Mouse (Mus musculus): ENCODE measurements around the gene Stx8. TPM values are rescaled to one million over a fixed set of nuclear protein-coding genes. Genes with fewer than 3 reads are reported as not detected.

Stx8 gene
- polyA plus RNA-seq, 1 experiment from 2014 or later: 33.8 TPM

- Histone ChIP-seq H3K36me3 (no peaks in the 10 kb centered on the region), H3K4me1 (peaks cover under 1% of the 10 kb centered on the region; the same call in 1 of the 2 replicates), H3K9ac (no peak overlapping the region), H3K4me3 (no peak overlapping the region), H3K27me3 (replicated peaks) (no peaks in the 10 kb centered on the region), H3K27ac (no peak overlapping the region), H3K4me2 (no peak overlapping the region), H3K9me3 (replicated peaks) (no peaks in the 10 kb centered on the region)
- 66% methylated on average over 7 of the region's 7 CpGs for WGBS (ENCODE audit: insufficient replicate concordance)
- ATAC-seq: no peak
Observed at GRCm38 (mm10) chr11:68171973-68172647, 206.1 kb downstream of the Stx8 start.

GRCm38 (mm10) chr11:68172648-68173045 is 206.7 kb downstream of the Stx8 start:
- H3K9ac ChIP-seq: no peak overlapping the region
- WGBS (ENCODE audit: insufficient replicate concordance): 75% methylated on average over 4 of the region's 4 CpGs
- ATAC-seq: no peak
- H3K4me1 ChIP-seq: peaks cover 5% of the 10 kb centered on the region; the same call in 1 of the 2 replicates
- H3K27me3 ChIP-seq (replicated peaks): no peaks in the 10 kb centered on the region
- no peaks in the 10 kb centered on the region for H3K36me3 ChIP-seq
- H3K27ac ChIP-seq: no peak overlapping the region
- H3K4me3 ChIP-seq: no peak overlapping the region
- H3K9me3 ChIP-seq (replicated peaks): no peaks in the 10 kb centered on the region
- no peak overlapping the region for H3K4me2 ChIP-seq

- Histone ChIP-seq H3K36me3 (no peaks in the 10 kb centered on the region), H3K27ac (no peak overlapping the region), H3K27me3 (replicated peaks) (no peaks in the 10 kb centered on the region), H3K4me3 (no peak overlapping the region), H3K4me2 (no peak overlapping the region), H3K9me3 (replicated peaks) (no peaks in the 10 kb centered on the region), H3K4me1 (peaks cover 5% of the 10 kb centered on the region; the same call in 1 of the 2 replicates), H3K9ac (no peak overlapping the region)
- 45% methylated on average over 4 of the region's 4 CpGs for WGBS (ENCODE audit: insufficient replicate concordance)
- no peak for ATAC-seq
Observed at GRCm38 (mm10) chr11:68176550-68176949, 210.6 kb downstream of the Stx8 start.

- Histone ChIP-seq H3K27ac (no peak overlapping the region), H3K4me1 (peaks cover 5% of the 10 kb centered on the region; the same call in 1 of the 2 replicates), H3K27me3 (replicated peaks) (no peaks in the 10 kb centered on the region), H3K9ac (no peak overlapping the region), H3K4me2 (no peak overlapping the region), H3K9me3 (replicated peaks) (no peaks in the 10 kb centered on the region), H3K4me3 (no peak overlapping the region), H3K36me3 (no peaks in the 10 kb centered on the region)
- no peak for ATAC-seq
- 54% methylated on average over 7 of the region's 7 CpGs for WGBS (ENCODE audit: insufficient replicate concordance)
Observed at GRCm38 (mm10) chr11:68177415-68177814, 211.4 kb downstream of the Stx8 start.

GRCm38 (mm10) chr11:68185647-68186046 is 219.7 kb downstream of the Stx8 start:
- WGBS (ENCODE audit: insufficient replicate concordance): 72% methylated on average over 3 of the region's 3 CpGs
- Histone ChIP-seq H3K4me1 (0 out of 2 replicates have a peak, but pooled peaks cover 3% of the 10 kb centered on the region), H3K9ac (no peak overlapping the region), H3K36me3 (no peaks in the 10 kb centered on the region), H3K4me3 (no peak overlapping the region), H3K9me3 (replicated peaks) (no peaks in the 10 kb centered on the region), H3K27ac (no peak overlapping the region), H3K4me2 (no peak overlapping the region), H3K27me3 (replicated peaks) (no peaks in the 10 kb centered on the region)
- no peak for ATAC-seq

GRCm38 (mm10) chr11:68187242-68187641 is 221.2 kb downstream of the Stx8 start:
- Histone ChIP-seq H3K4me1 (0 out of 2 replicates have a peak, but pooled peaks cover 3% of the 10 kb centered on the region), H3K9me3 (replicated peaks) (no peaks in the 10 kb centered on the region), H3K9ac (no peak overlapping the region), H3K4me3 (no peak overlapping the region), H3K4me2 (no peak overlapping the region), H3K27me3 (replicated peaks) (no peaks in the 10 kb centered on the region), H3K27ac (no peak overlapping the region), H3K36me3 (no peaks in the 10 kb centered on the region)
- ATAC-seq: no peak
- 72% methylated on average over 8 of the region's 8 CpGs for WGBS (ENCODE audit: insufficient replicate concordance)

- H3K27me3 ChIP-seq (replicated peaks): no peaks in the 10 kb centered on the region
- ATAC-seq: no peak
- H3K27ac ChIP-seq: no peak overlapping the region
- WGBS (ENCODE audit: insufficient replicate concordance): 41% methylated on average over 12 of the region's 12 CpGs
- H3K9ac ChIP-seq: no peak overlapping the region
- no peaks in the 10 kb centered on the region for H3K36me3 ChIP-seq
- H3K4me3 ChIP-seq: no peak overlapping the region
- no peaks in the 10 kb centered on the region for H3K9me3 ChIP-seq (replicated peaks)
- H3K4me2 ChIP-seq: no peak overlapping the region
- H3K4me1 ChIP-seq: 0 out of 2 replicates have a peak, but pooled peaks cover 3% of the 10 kb centered on the region
Observed at GRCm38 (mm10) chr11:68188695-68189201, 222.8 kb downstream of the Stx8 start.

GRCm38 (mm10) chr11:68190849-68191248 is 224.9 kb downstream of the Stx8 start:
- ATAC-seq: no peak
- Histone ChIP-seq H3K9ac (no peak overlapping the region), H3K27me3 (replicated peaks) (no peaks in the 10 kb centered on the region), H3K27ac (no peak overlapping the region), H3K4me1 (0 out of 2 replicates have a peak, but pooled peaks cover 9% of the 10 kb centered on the region), H3K36me3 (no peaks in the 10 kb centered on the region), H3K4me3 (no peak overlapping the region), H3K4me2 (no peak overlapping the region), H3K9me3 (replicated peaks) (no peaks in the 10 kb centered on the region)
- WGBS (ENCODE audit: insufficient replicate concordance): 63% methylated on average over 5 of the region's 5 CpGs

- no peak for ATAC-seq
- Histone ChIP-seq H3K9me3 (replicated peaks) (no peaks in the 10 kb centered on the region), H3K27ac (no peak overlapping the region), H3K36me3 (no peaks in the 10 kb centered on the region), H3K4me1 (0 out of 2 replicates have a peak, but pooled peaks cover 9% of the 10 kb centered on the region), H3K4me2 (no peak overlapping the region), H3K27me3 (replicated peaks) (no peaks in the 10 kb centered on the region), H3K9ac (no peak overlapping the region), H3K4me3 (no peak overlapping the region)
- 66% methylated on average over 6 of the region's 6 CpGs for WGBS (ENCODE audit: insufficient replicate concordance)
Observed at GRCm38 (mm10) chr11:68195168-68195567, 229.2 kb downstream of the Stx8 start.

- no peaks in the 10 kb centered on the region for H3K36me3 ChIP-seq
- H3K4me1 ChIP-seq: 0 out of 2 replicates have a peak, but pooled peaks cover 9% of the 10 kb centered on the region
- no peak overlapping the region for H3K9ac ChIP-seq
- no peak overlapping the region for H3K4me2 ChIP-seq
- no peak overlapping the region for H3K4me3 ChIP-seq
- H3K27me3 ChIP-seq (replicated peaks): no peaks in the 10 kb centered on the region
- no peak for ATAC-seq
- no peak overlapping the region for H3K27ac ChIP-seq
- WGBS (ENCODE audit: insufficient replicate concordance): 70% methylated on average over 10 of the region's 10 CpGs
- H3K9me3 ChIP-seq (replicated peaks): no peaks in the 10 kb centered on the region
Observed at GRCm38 (mm10) chr11:68195693-68196176, 229.7 kb downstream of the Stx8 start.

GRCm38 (mm10) chr11:68196566-68196965 is 230.6 kb downstream of the Stx8 start:
- Histone ChIP-seq H3K27ac (no peak overlapping the region), H3K9me3 (replicated peaks) (no peaks in the 10 kb centered on the region), H3K9ac (no peak overlapping the region), H3K4me2 (no peak overlapping the region), H3K4me1 (0 out of 2 replicates have a peak, but pooled peaks cover 9% of the 10 kb centered on the region), H3K27me3 (replicated peaks) (no peaks in the 10 kb centered on the region), H3K36me3 (no peaks in the 10 kb centered on the region), H3K4me3 (no peak overlapping the region)
- no peak for ATAC-seq
- 73% methylated on average over 6 of the region's 6 CpGs for WGBS (ENCODE audit: insufficient replicate concordance)

- WGBS (ENCODE audit: insufficient replicate concordance): 81% methylated on average over 11 of the region's 11 CpGs
- ATAC-seq: no peak
- H3K4me1 ChIP-seq: 0 out of 2 replicates have a peak, but pooled peaks cover 9% of the 10 kb centered on the region
Observed at GRCm38 (mm10) chr11:68197471-68197870, 231.5 kb downstream of the Stx8 start.

More at GRCm38 (mm10) chr11:68197471-68197870, 231.5 kb downstream of the Stx8 start:
- Histone ChIP-seq H3K36me3 (no peaks in the 10 kb centered on the region), H3K9me3 (replicated peaks) (no peaks in the 10 kb centered on the region), H3K4me3 (no peak overlapping the region), H3K4me2 (no peak overlapping the region), H3K9ac (no peak overlapping the region), H3K27ac (no peak overlapping the region), H3K27me3 (replicated peaks) (no peaks in the 10 kb centered on the region)

Data from liver, embryonic 12.5 days (tissue).